Mouse (Mus musculus) cerebellum, adult 9-10 months (tissue): ENCODE measurements around the gene Slc39a11.

Experiments
- DNase-seq: peaks from one replicate; pipeline ENCODE4 v3.0.0; 2022

The Slc39a11 gene

DNA sequence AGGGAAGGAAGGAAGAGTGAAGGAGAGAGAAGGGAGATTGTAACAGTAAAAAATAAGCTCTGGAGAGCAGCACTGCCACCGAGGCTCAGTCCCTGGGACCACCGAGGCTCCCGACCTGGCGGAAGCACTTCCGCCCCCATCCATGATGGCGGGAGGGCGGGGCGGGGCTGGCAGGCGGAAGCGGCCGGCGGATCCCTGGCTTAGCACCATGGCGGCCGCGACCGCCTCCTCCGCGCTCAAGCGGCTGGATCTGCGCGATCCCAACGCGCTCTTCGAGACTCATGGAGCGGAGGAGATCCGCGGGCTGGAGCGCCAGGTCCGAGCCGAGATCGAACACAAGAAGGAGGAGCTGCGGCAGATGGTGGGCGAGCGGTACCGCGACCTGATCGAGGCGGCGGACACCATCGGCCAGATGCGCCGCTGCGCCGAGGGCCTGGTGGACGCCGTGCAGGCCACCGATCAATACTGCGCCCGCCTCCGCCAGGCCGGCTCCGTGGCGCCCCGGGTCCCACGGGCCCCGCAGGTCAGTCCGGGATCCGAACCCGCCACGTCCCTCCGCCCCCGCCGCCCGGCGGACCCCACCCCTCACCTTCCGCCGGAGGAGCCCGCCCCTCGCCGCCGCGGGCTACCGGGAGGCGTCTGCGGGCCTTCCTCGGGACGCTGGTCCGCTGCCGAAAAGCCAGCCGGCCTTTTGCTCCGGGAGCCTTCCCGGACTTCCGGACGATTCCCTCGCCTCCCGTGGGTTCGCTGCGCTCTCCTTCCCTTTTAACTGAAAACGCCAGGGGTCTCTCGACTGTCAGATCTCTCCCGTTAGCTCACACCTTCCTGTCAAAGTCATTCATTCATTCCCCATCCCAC is at the start of gene Slc39a11:
Gene Slc39a11 (minus strand): TSS at position 727 of the 858 bp plus-strand sequence.
- DNase-seq: no peak

DNA sequence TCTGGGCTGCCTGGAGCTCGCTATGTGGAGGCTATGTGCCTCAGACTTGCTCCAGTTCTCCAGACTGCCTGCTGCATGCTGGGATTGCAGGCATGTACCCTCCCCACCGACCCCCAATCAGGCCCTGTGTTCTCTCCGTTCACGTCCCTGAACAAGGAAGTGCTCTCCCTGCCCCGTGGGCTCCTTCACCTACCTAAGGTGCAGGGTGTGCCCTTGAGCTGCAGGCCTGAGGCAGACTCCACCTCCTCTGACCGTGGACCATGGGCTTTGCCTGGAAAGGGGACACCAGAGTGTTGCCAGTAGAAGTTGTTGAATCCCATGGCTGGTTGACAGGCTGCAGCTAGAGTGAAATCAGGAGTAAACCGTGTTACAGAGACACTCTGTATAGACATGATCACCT is 49.8 kb upstream of the Slc39a11 start:
- DNase-seq: no peak

DNA sequence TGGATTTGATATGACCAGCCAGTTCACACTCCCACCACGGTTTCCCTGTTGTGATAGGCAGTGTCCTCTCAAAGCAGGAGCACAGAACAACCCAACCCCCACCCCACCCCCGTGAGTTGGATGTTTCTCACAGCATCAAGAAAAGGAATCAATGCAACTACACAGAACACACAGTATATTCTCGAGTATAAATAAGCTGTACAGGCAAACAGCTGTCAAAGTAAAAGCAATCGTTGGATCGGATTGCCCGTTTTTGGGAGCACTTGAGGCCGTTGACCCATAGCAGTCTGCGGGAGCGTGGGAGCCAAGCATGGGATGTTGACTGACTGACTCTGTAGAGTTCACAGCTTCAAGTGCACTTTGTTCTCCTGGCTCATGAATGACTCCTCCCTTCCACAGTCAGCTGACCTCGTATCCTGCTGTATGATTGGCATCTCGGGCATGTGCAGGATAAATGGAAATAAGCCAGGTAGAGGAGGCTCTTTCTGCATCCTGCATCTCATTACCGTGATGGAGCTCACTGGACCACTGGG is 48.2 kb upstream of the Slc39a11 start:
- DNase-seq: no peak

DNA sequence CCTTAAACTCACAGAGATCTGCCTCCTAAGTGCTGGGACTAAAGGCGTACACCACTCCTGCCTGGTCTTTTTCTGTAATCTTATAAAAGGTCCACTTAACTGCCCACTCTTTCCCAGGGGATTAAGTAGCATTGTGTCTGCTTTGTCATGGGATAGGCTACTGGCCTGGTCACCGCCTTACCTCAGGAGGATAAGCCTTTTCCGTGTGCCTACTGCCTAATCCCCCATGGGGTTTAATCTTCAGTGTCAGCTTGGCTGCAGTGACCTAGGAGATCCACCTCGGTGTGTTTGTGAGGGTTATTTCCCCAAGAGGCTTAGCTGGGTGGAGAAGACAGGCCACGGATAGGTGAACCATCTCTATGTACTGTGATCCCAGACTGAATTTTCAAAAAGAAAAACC is 47.7 kb upstream of the Slc39a11 start:
- no peak for DNase-seq

DNA sequence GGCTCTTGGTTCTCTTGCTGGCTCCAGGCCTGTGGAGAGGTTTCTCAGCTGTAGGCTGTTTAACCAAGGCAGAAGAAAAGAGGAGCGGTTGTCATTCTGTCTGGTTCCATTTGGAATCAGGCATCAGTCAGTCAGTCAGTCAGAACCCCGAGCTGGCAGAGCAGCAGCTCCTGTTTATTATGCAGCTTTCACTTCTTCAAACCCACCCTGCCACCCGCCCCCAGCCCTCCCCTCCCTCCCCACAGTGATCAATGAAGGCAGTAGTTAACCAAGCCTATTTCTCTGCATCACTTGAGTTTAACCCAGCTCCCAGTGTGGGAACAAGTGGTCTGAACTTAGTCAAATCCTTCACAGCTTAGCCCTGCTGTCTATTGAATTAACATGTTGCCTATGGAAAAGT is 42.0 kb upstream of the Slc39a11 start:
- no peak for DNase-seq

DNA sequence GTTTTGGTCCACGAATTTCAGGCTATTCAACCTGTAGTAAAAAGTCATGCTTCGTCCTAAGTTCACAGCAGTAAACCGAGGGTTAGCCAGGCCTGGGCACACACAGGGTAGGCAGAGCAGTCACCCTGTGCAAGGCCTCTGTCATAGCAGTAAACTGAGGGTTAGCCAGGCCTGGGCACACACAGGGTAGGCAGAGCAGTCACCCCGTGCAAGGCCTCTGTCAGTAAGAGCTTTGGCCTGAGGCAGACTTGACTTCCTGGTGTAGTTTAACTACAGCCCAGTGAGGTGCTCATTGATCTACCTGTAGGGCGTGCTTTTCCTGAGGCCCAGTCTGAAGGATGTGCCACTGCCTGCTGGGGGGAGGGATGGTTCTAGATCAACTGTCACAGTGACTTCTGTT is 41.4 kb upstream of the Slc39a11 start:
- DNase-seq: no peak

DNA sequence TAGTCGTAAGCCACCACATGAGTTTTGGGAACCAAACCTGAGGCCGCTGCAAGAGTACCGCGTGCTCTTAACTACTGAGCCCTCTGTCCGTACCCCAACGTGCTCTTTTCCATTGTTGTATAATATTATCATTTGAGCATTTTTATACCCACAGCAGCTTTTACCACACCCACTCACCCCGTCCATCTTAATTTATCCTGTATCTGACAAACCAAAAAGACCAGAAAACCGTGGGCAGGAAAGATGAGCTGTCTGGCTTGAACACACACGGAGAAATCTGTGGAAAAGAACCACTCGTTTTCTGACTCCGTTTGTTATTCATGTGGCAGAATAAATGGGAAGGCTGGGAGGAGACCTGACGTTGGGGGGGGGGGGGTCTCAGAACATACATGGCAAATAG is 40.6 kb upstream of the Slc39a11 start:
- no peak for DNase-seq

DNA sequence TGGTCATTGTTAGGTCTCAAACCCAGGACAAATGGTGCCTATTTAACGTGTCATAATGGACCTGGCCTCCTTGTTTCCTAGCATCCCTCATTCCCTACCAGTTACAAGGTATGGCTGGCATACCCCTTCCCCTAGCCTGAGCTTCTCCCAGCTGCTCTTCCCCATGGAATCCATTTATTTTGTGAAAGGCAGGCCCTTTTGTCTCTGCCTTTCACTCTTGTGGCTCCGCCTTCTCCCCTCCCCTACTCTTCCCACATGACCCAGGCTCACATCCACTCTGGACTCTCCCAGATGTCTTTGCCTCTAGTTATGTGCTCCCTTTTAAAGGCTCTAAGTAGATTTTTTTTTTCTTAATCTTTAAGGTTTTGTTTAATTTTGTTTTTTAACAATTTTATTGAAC is 37.2 kb upstream of the Slc39a11 start:
- DNase-seq: no peak

DNA sequence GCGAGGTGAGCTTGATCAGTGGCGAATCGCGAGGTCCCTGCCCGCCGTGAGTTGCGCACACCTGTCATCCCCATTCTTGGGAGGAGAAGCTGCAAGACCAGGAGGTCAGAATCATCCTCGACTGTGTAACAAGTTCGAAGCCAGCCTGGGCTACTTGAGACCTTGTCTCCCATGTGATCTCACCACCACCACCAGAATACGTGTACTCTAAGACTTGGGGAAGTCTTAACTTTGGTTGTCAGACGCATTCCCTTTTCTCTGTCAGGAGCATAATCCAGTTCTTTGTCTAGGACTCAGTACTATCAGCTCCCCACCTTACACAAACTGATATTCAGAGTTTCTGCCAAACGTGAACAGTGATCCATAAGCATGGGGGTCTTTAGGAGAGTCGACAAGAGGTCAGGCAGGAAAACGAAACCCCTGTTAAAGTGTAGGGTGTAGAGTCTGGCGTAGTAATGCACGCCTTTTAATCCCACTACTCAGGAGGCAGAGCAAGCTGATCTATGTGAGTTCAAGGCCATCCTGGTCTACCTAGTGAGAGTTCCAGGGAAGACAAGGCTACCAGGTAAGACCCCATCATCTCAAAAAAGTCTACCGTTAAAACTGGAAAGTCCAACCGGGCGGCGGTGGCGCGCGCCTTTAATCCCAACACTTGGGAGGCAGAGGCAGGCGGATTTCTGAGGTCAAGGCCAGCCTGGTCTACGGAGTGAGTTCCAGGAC is 35.0 kb upstream of the Slc39a11 start:
- no peak for DNase-seq

DNA sequence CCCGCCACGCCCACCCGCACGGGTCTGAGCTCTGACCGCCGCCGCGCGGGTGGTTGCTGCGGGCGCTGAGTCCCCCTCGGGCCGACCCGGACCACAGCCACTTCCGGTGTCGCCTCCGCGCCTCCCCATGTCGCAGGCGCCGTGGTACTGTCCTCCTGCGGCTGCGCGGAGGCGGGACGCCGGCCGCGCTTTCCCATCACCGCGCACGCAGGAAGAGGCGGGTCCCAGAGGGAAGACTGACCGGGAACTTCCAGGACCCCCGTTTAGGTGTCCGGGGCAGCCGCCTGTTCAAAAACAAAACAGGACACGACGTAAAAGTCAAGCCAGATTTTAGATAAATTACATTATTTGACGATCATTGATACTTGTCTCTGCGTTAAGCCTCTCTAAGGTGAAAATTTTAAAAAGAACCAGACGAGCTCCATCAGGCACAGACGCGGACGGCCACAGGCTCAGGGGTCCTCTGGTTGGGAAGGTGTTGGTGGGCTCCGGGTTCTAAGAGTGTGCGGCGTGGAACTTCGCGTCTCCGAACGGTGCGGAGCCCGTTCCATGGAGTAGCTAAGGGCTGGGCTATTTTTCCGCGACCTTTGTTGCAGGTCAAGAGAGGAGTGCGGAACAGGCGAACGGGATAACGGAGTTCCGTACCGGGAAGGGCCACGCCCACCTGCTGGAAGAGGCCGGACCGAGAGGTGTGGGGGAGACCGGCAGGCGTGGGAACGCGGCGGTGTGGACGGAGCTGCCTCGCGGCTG is 34.3 kb upstream of the Slc39a11 start, which contains the start of the genes Fam104a and D11Wsu47e:
Gene Fam104a (minus strand): TSS at position 199 of the 750 bp plus-strand sequence.
Gene D11Wsu47e (plus strand): TSS at position 456 of the 750 bp plus-strand sequence.
- DNase-seq: peak; percentile 95

DNA sequence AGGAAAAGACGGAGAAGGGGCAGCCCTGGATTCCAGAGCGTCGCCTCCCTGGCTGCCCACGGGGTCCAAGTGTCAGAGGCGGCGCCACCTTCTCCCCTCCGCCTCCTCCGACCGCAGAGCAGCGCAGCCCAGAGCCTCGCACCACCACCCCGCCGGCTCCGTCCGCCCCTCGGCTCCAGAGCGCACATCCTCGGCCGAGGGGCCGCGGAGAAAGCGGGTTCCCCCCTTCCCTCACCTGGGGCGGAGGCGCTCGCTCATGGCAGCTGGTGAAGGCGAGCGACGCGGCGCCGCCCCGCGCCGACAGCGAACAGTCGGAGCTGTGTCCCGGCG is 33.7 kb upstream of the Slc39a11 start:
- DNase-seq: no peak

DNA sequence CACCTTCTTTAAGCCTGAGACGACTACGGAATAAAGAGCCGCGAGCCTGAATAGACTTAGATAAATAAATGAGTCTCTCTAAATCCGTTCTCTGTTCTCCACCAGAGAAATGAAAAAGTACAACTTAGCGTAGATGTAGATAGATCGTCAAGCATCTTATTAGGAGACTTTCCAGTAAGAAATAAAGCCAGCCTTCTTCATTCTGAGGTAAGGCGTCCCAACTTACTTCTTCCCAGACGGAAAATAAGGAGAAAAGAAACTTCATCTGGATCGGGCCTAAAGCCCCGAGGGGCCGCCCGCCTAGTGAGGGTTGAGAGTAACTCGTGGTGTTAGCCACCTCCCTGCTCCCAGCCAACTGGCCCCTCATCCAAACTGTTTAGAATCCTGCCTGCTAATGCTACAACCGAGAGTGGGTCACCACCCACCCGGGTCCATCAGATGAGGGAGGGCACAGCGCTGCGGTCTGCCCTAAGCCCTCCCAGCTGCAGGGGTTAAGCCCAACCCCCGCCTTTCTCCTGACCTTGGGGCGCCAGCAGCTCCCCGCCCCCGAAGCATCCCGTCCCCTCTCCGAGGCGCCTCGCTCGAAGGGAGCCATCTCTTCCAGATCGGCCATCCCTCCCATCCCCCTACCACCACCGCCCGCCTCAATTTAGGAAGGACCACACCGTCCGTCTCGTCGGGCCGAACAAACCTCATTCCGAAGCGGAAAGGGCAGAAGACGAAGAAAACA is 33.2 kb upstream of the Slc39a11 start:
- DNase-seq: peak; percentile 55

DNA sequence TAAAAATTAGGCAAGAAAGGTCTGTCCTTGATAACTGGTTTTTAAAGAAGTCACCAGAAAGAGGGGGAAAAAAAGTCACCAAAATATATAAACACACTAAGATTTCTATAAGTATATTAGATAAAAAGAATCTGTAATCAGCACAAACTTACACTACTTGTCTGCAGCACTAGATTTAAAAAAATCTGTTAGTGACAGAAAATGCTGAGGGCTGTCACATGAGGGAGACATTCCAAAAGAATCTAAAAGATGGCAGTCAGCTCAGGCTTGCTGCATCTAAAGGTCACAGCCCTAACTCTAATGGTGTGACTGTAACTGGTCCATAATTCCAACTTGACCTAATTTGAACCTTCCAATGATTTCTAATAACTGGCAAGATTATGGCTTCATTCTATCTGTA is 32.1 kb upstream of the Slc39a11 start:
- DNase-seq: no peak

DNA sequence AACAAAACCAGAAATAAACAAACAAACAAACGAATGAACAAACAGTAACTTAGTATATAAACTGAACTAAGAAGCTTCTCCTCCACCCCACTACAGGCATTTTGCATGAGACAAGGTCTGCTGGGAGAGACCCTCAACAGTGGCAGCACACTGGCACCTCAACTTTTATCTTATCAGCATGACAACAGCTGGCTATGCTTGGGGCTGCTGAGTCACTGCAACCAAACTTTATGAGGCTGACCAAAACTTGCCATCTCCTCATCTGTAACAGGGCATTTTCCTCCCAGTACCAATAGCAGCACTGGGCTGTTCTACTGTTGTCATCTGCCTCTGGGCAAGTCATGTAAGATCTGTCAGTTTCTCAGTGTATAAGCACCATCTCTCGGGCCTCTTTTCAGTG is 31.1 kb upstream of the Slc39a11 start:
- DNase-seq: no peak

DNA sequence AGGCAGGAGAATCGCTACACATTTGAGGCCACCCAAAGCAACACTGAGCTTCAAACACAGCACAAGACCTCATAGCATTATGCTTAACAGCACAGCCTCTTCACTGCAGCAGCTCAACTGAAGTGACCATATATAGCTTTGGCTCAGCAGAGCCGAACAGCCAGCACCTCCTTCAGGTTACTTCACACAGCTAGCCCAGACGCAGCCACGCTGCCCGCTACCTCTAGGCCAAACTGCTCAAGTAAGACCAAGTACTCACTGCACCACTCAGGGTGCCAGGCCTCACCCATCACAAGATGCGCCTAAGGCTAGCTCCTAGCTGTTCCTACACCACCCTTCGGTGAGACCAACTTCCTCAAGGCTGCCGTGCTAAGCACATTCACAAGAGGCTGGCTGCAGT is 28.5 kb upstream of the Slc39a11 start:
- DNase-seq: no peak

DNA sequence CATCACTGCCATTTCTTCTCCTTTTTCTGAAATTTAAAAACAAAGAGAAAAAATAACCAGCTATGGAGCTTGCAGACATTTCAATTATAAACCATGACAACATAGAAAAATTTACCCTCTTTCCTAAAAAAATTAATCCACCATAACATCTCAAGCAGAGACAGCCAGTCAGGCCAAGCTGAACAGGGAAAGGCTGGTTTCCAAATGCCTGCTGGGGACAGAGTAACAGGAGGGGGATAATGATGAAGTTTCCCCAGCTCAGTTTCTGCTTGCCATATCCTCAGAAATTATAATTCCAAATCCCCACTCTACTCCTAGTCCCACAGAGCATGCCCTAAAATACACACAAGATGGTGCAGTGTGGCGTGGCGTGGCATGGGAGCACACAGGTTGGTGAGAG is 27.5 kb upstream of the Slc39a11 start:
- DNase-seq: peak; percentile 31

DNA sequence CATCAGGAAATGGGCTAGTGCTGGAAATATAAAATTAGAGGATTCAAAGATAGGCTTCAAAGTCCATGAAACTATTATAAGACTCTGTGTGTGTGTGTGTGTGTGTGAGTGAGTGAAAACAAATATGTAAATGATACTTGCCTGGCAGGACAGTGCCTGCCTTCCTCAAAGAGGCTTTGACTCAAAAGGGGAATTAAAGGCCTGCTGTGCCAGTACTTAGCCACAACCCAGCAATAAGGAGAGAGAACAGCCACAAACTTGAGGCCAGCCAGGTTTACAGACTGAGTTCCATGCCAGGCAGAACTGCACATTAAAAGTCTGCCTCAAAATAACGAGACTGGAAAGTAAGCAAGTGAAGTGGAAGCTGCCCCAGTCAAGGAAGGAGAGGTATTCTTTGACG is 27.0 kb upstream of the Slc39a11 start:
- peak; percentile 14 for DNase-seq

DNA sequence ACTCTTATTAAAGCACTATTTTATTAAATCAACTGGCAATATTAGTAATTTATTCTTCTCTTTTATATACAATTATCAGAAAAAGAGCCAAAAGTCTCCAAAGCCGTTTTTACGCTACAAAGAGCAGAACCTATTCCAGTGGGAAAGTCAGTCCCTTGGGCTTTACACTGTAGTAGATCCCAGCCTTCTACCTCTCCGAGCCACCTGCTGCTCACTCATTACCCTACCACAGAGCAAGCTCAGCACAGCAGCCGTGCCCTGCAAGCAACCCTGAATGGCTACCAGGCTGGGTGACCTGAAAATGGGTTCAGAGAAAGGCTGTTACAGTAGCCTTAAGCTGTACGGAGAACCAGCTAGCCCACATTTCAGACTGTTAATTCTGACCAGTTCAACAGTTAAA is 24.7 kb upstream of the Slc39a11 start:
- peak; percentile 13 for DNase-seq

DNA sequence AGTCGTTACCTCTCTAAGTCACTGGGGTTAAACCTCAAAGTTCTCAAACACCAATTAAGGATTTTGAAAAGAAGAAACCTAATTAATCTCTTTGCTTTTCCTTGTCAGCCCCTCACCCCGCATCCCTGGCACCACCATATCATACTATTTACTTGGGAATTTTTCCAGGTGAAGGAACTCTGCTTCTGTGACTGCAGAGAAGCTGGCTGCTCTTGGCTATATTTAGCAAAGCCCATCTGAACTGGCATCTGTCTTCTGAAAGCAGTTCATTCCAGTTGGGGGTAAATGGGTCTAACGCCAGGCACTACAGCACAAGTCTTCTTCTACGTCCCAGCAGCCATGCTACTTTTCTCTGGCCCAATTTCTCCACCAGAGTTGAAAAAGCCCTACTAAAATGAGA is 23.7 kb upstream of the Slc39a11 start:
- peak; percentile 51 for DNase-seq

DNA sequence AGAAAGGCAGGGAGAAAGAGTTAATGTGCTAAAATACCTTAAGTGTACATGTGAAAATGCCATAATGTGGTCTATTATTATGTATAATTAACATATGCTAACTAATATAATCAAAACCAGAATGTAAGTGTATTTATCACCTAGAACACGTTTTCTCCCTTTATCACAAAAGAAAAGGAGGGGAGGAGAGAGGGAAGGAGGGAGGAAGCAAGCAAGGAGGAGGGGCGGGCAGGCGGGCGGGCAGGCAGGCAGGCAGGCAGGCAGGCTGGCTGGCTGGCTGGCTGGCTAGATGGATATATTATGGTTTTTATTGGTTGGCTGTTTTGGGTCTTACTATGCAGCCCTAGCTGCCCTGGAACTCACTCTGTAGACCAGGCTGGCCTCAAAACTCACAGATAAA is 19.8 kb upstream of the Slc39a11 start:
- DNase-seq: no peak

DNA sequence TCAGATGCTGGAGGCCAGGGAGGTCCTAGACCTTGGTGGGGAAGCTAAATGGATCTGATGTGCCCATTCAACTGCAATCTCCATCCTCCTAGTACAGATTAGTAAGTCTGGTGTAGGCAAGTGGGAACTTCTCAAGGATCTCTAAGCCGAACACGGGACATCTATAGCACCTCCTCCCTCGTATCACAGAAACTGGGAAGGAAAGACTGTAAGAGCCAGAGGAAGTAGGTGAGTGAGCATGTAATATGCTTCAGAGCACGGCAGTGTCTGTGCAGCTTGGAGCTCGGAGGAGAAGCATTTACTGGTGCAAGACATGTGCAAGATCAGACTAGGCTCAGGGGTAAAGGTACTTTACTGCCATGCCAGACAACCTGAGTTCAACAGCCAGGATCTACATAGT is 19.0 kb upstream of the Slc39a11 start:
- DNase-seq: no peak

DNA sequence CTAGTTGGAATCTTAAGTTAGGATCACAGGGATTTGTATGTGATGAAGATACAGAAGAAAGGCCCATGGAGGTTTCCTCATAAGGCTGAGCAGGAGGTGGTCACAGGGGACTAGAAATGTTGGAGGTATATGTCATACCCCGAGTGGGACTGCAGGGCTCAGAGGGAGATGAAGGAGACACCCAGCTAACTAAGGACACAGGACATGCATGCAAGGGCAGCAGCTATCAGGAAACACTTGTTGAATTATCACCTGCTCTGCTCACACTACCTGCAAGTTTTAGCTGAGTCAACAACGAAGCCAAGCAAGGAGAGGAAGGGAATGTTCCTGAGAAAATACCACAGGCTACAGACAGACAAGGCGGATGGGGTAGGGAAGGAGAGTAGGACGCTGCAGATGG is 17.8 kb upstream of the Slc39a11 start:
- DNase-seq: peak; percentile 30

DNA sequence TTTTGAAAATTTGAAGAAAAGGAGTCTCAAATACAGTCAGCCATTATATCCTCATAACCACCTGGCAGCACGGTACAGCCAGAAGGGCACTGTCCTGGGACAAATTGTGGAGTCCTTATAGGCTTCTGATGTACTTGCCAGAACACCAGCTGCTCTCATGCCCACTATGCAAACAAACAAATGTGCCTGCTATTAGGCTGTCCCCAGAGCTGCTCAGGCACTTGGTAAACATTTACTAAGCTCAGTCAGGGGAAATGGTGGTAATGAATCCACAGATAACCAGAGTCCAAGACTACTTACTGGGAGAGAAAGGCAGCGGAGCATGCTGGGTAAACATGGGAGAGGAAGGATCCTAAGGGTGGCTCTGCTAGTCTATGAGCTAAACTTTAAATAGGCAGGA is 17.2 kb upstream of the Slc39a11 start:
- peak; percentile 39 for DNase-seq
